Mouse (Mus musculus) C2C12 (cell line): Measurements from ENCODE around the gene Mtmr12.

Experiments used
- CEBPB ChIP-seq: IDR thresholded peaks from one replicate; pipeline ENCODE4 v1.6.1; 2011; ENCODE audit warnings: low read depth, mild to moderate bottlenecking, control low read depth, moderate library complexity
- CTCF ChIP-seq: IDR thresholded peaks from one replicate; pipeline ENCODE4 v1.5.1; 2011; ENCODE audit not compliant: control insufficient read depth, insufficient read depth, insufficient read length
- FOSL1 ChIP-seq: IDR thresholded peaks from one replicate; pipeline ENCODE4 v1.8.0; 2011; ENCODE audit warnings: mild to moderate bottlenecking, low read length; ENCODE audit not compliant: poor library complexity, insufficient read depth, severe bottlenecking
- MAX ChIP-seq: IDR thresholded peaks from one replicate; pipeline ENCODE4 v1.6.1; 2011; ENCODE audit warnings: mild to moderate bottlenecking, control low read depth
- MYOD1 ChIP-seq: IDR thresholded peaks from one replicate; pipeline ENCODE4 v1.6.1; 2011; ENCODE audit warnings: low read depth; ENCODE audit not compliant: control insufficient read depth, insufficient read length
- MYOG ChIP-seq: IDR thresholded peaks from one replicate; pipeline ENCODE4 v1.6.1; 2011; ENCODE audit not compliant: control insufficient read depth, insufficient read length; ENCODE audit errors: extremely low read depth
- USF1 ChIP-seq: IDR thresholded peaks from one replicate; pipeline ENCODE4 v1.6.1; 2011; ENCODE audit warnings: low read depth, mild to moderate bottlenecking, control low read depth, moderate library complexity

- no peak for TF ChIP-seq CTCF
- no peak for TF ChIP-seq MAX
- TF ChIP-seq MYOG = no peak
- no peak for TF ChIP-seq USF1
- no peak for TF ChIP-seq MYOD1
- TF ChIP-seq FOSL1 = no peak
- no peak for TF ChIP-seq CEBPB
Measured at GRCm38 (mm10) chr15:12232429-12232828, 27.6 kb downstream of the Mtmr12 start.
